Mouse (Mus musculus): ENCODE data around the gene Lgals3.
A peak's percentile ranks its signal among the peaks of the same experiment; 100 is the strongest.
"Not testable (repeated sequence)": the region's sequence is repeated elsewhere in the genome, so short reads cannot be mapped to it uniquely, and the experiment has no call there.

The Lgals3 gene

DNA sequence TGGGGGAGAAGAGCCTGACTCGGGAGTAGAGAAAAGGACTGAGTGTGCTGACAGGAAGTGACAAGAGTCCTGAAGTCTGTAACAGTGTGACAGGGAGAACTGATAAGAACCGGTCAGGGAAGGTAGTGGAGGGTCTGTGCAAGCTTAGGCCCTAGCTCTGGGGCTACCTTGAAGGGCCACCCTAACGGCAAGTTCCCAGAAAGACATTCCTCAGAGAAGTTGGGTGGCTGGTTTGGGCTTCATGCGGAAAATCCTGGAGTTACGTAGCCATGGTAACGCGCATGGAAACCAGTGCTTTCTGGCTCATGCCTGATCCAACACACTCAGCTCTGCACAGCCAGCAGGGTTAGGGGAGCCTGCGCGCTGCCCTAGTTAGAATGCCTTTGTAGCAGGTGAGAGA is at the start of gene Lgals3:
Gene Lgals3 (plus strand): TSS at position 291 of the 400 bp plus-strand sequence.
- DNase-seq (ENCODE audit: low spot score), result peak; percentile 75

DNA sequence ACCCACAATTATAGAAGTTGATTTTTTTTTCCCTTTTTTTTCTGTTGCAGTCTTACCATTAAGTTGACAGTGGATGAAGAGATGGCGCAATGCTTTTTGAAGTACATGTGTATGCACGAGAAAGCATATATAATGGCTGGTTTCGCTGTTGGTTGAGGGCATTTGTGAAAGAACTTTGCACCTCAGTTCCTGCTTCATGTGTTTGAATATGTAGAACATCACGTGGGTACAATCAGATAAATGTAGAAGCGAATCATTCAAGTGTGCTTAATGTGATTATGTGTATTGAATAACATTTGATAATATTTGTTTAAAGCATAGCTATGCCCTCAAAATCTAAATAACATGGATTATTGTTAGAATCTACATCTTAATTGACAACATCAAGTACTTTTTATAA is 48.2 kb upstream of the Lgals3 start:
- no peak for DNase-seq (ENCODE audit: low spot score)

- DNase-seq (ENCODE audit: low spot score), result not testable (repeated sequence)
Observed at GRCm38 (mm10) chr14:47321581-47321980, 46.0 kb upstream of the Lgals3 start.

- DNase-seq (ENCODE audit: low spot score), result no peak
Observed at GRCm38 (mm10) chr14:47325965-47326761, 41.4 kb upstream of the Lgals3 start.

DNA sequence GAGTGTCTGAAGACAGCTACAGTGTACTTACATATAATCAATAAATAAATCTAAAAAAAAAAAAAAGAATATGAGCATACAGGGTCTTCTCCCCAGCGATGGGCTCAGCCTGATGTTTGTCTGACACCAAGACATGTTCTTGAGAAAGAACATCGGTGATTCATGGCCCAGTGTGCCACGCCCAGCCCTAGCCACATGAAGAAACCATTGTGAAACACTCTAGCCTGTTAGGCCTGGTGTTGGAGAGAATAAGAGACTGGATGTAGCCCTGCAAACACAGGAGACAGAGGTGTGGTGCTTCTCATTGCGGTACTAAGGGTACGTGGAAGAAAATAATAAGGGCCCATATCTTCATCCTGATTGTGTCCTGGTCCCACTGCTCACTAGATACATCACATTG is 40.2 kb upstream of the Lgals3 start:
- no peak for DNase-seq (ENCODE audit: low spot score)

DNA sequence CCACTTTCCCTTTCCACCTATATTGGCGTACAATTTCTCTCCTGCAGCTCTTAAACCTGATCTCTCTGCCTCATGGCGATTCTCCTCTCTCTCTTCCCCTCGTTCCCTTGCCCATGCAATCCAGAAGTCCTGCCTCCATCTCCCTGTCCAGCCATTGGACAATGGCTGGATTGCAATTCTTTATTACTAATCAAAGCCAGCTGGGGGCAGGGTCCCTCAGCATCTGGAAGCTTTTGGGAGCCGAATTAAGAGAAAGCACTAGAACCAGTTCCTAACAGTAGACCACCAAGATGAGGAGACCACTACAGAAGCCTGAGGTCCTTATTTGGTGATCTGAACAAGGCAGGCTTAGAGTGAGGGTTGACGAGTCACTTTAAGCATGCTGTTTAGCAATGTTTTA is 35.6 kb upstream of the Lgals3 start:
- DNase-seq (ENCODE audit: low spot score), result no peak

- no peak for DNase-seq (ENCODE audit: low spot score)
Observed at GRCm38 (mm10) chr14:47334819-47335218, 32.7 kb upstream of the Lgals3 start.

DNA sequence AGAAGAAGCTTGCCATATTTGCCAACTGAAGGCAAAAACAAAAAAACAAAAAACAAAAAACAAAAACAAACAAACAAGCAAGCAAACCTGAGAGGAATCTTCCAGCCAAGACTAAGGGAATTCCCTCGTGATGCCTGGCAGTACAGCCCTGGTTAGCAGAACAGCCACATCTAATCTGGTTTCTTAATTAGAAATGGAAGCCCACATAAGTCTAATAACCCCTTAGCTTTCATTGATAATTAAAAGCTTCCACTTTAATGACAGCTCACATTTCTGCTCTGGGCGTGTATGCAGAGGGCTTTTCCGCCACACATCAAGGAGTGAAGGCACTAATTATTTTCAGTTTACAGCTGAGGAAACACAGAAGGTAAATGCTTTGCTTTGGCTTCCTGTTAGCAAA is 32.3 kb upstream of the Lgals3 start:
- no peak for DNase-seq (ENCODE audit: low spot score)

DNA sequence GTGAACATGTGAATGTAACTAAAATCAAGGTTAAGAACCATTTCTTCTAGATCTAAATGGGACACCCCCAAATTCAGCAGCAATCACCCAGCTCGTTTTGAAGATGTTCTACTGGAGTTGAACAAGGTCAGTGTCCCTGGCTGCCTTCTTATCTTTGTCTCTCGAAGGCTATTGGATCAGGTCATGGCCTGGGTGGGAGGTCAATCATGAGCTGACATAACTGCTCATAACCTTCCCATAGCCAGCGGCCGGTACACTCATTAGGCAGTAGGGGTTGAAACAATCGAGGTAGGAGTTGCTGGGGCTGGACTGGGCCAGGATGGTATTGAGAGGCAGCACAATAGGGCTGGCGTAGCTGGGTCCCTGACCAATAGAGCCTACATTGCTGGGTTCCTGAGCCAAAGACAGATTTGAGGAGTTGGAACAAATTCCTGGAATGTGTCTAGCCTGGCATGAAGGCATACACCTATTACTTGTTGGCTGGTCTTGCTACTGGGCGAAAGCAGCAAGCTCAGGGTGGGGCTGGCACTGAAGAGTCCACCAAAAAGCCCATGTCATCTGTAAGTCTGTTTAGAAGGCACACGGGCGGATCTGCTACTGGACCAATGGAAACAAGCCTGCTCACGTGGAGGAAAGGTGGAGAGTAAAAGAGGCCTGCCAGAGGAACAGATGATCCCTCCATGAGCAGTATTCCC is 27.2 kb upstream of the Lgals3 start:
- no peak for DNase-seq (ENCODE audit: low spot score)

DNA sequence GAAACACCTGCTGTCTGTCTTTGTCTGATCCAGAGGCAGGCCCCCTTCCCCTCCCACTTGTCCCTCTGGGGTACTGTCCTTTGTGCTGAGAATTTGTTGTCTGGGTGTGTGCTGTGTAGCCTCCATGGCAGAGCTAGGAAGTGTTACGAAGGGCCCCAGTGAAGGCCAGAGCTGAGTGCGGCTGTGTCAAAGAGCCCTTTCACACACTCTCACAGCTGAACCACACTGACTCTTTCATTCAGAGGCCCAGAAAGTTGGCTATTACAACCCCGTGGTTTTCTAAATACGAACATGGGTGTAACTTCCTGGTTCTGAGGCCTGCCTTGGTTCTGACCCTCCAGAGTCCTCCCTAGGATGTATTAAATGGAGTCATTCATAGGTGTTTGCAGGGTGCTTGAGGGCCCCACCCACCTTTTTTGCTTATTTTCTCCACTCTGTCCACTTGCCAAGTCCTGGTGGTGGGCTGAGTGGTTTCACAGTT is 25.7 kb upstream of the Lgals3 start:
- DNase-seq (ENCODE audit: low spot score), result no peak

DNA sequence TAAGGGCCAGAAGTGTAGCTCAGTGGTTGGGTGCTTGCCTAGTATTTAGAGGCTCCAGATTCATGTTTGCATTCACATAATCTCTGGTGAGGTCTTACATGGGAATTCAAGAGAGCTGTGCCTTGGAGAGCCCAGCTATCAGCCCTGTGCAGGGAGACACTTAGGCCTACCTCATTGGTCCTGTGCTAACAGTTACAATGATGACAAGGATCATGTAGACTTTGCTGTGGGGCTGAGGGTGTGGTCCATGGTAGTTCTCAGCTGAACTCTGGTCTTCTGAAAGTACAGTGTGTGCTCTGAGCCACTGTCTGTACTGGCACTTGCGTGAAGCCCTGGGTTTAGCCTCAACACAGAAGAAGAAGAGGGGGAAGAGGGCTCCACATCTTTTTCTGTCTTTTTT is 20.8 kb upstream of the Lgals3 start:
- DNase-seq (ENCODE audit: low spot score), result no peak

DNA sequence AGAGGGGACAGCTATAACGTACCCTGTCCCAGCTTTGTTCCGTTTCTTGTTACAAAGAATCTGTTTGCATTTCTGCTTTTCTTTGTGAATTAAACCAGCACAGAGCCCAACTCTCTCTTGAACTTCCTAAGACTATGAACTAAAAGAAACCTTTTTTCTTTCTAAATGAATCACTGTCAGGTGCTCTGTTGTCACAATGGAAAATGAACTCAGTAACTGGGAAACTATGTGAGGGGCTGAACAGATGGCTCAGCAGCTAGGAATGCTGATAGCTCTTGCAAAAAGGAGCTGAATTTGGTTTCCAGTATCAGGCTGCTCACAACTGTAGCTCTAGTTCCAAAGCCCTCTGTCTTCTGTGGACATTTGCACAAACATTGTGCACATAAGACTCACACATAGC is 16.6 kb upstream of the Lgals3 start:
- no peak for DNase-seq (ENCODE audit: low spot score)

- DNase-seq (ENCODE audit: low spot score), result no peak
Observed at GRCm38 (mm10) chr14:47352272-47352671, 15.3 kb upstream of the Lgals3 start.

- DNase-seq (ENCODE audit: low spot score), result no peak
Observed at GRCm38 (mm10) chr14:47353240-47353639, 14.3 kb upstream of the Lgals3 start.

DNA sequence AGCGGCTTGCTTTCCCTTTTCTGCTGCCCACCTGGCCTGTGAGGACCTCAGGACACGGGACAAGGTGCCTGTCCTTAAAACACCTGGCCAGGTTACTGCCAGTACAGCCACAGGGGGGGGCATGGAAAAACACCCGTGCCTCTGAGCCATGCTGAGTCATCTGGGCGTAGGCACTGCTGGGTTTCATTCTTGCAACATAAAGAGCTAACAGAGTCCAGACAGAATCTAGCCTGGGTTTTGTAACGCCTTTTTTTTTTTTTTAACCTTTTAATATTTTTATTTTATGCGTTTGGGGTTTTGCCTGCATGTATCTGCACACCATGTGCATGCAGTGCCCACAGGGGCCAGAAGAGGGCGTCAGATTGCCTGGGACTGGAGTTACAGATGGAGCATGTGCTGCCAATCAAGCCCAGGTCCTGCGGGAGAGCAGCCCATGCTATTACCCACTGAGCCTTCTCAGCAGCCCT is 13.4 kb upstream of the Lgals3 start:
- peak; percentile 27 for DNase-seq (ENCODE audit: low spot score)

GRCm38 (mm10) chr14:47354948-47355347 is 12.6 kb upstream of the Lgals3 start:
- peak; percentile 50 for DNase-seq (ENCODE audit: low spot score)

GRCm38 (mm10) chr14:47356622-47357021 is 10.9 kb upstream of the Lgals3 start:
- no peak for DNase-seq (ENCODE audit: low spot score)

GRCm38 (mm10) chr14:47359610-47360009 is 7.9 kb upstream of the Lgals3 start:
- DNase-seq (ENCODE audit: low spot score), result no peak

DNA sequence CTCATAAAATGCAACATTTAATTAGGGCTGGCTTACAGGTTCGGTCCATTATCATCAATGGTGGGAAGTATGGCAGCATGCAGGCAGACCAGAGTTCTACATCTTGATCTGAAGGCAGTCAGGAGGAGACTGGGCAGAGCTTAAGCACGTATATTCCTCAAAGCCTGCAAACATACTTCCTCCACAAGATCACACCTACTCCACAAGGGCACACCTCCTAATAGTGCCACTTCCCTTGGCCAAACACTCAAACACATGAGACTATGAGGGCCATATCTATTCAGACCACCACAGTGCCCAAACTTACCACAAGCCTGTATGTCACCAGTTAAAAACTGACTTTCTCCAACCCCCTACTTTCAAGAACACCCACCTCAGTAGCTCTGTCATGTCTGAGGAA is 6.1 kb upstream of the Lgals3 start:
- no peak for DNase-seq (ENCODE audit: low spot score)

- no peak for DNase-seq (ENCODE audit: low spot score)
Observed at GRCm38 (mm10) chr14:47361899-47362298, 5.7 kb upstream of the Lgals3 start.

- peak; percentile 74 for DNase-seq (ENCODE audit: low spot score)
Observed at GRCm38 (mm10) chr14:47364742-47365449, 2.7 kb upstream of the Lgals3 start.

DNA sequence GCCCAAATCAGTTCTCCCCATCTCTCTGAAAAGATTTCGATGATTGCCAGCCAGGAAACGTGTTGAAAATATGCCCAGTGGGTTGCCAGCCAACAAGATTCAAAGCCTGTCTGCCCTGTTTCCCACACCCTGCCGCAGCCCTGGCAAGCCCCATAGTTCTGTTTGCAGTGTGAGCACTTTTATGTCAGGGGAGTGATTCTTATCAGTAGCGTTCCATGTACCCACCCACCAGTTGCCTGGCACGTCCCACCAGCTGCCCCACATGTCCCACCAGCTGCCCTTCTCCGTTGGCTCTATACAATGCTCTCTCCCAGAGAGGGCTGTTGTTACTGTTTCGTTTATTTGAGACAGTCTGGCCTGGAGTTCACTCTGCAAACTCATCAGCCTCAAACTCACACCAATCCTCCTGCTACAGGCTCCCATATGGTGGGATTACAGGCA is 650 bp upstream of the Lgals3 start:
- DNase-seq (ENCODE audit: low spot score), result no peak

DNA sequence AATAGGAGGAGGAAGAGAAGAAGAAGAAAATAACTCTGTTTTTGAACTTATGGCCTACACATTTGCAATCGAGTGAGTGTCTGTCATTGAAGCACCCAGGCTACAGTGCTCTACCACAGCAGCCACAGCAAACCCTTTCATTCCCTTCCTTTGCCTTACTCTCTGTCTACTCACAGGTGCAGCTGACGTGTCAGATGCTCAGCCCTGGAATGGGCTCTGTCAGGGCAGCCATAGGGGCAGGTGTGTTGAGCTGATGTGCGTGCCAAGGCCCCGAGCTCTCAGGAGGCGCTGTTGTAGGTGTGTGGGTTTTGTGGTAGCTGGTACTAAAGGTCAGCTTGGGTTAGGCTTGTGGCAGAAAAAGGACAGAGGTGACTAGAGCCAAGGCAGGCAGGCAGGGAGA is 2.2 kb downstream of the Lgals3 start:
- DNase-seq (ENCODE audit: low spot score), result no peak

Data from yolk sac, embryonic 10.5 days (tissue).